Mouse (Mus musculus): ENCODE data around the gene Ipo5.

GRCm38 (mm10) chr14:120952434-120952833 lies 41.4 kb downstream of the Ipo5 start:
- no peak for TF ChIP-seq CHD2 (IDR thresholded peaks at IDR 0.05; ENCODE audit: low read depth, low read length)
- no peak for TF ChIP-seq ZC3H11A (IDR thresholded peaks at IDR 0.05; ENCODE audit: borderline replicate concordance, low read depth, low read length)
- TF ChIP-seq MAFK (IDR thresholded peaks at IDR 0.05; ENCODE audit: insufficient read depth, low read depth, low read length), result no peak
